Mouse (Mus musculus) liver, adult 2 months (tissue): Measurements from ENCODE around the gene Clec9a.

Experiments used
- CTCF ChIP-seq: fragments of 200-500 bp; IDR thresholded peaks from 2 replicates; pipeline ENCODE4 v1.5.1; 2011; ENCODE audit warnings: low read depth, low read length, control low read depth
- POLR2A ChIP-seq: fragments of 200-500 bp; IDR thresholded peaks from 2 replicates; pipeline ENCODE4 v1.6.1; 2011; ENCODE audit warnings: low read length, control low read depth; ENCODE audit not compliant: insufficient read depth; ENCODE audit errors: extremely low read depth

DNA sequence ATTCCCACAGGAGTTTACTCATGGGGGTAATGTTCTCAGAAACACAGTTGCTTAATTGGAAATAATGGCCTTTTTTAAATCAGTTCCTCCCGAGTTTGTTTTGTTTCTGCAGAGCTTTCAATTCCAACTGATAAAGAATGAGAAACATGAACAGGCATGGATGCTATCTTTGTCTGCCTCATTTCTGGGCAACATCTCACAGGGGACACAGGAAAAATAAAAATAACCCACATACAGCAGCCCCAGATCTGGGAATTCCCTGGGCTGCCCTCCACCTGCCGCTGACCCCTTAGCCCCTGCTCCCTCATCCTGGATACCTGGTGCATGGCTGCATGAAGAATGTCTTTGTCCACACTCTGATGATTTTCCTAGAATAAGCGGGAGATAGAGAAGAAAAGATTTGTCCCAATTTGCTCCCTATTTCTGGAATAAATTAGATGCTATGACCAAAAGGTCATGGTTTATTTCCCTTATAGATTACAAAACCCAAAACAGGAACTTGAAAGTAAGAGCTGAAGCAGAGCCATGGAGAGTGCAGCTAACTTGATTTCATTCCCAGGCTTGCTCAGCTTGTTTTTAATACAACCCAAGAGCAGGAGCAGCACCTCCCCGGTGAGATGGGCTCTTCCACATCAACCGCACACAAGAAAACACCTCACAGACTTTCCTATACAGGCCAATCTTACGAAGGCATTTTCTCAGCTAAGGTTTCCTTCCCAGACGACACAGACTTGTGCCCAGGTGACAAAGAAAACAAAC is 39.1 kb upstream of the Clec9a start:
- TF ChIP-seq POLR2A (no peak), CTCF (no peak)
